In genomic region chr1:73097645-73098440, GRCm38 (mm10) we compare ENCODE assay signal across 19 mouse cellular contexts.
"Had no signal": no experiment of that assay in that cellular context is flagged by ENCODE, and none has a peak within 500 bp of the region (broad histone marks: within the 10 kb centered on the region; RNA-seq: fewer than 3 reads in every experiment).

No protein-coding gene starts in this region.

- H3K4me2 ChIP-seq: limb, embryonic 12.5 days; limb, embryonic 15.5 days; midbrain, embryonic 12.5 days; neural tube, embryonic 13.5 days had no signal

- DNase-seq: kidney, adult 2 months; kidney, postnatal 10 days; kidney, postnatal 4 days; left cerebral cortex, postnatal 4 days; lung, adult 2 months; lung, postnatal 14 days; lung, postnatal 4 days; retina, postnatal 1 day; right cerebral cortex, postnatal 25 days; spleen, adult 18-20 months; thymus, adult 18-20 months; thymus, postnatal 4 days had no signal

- H3K36me3 ChIP-seq: limb, embryonic 12.5 days; limb, embryonic 15.5 days; midbrain, embryonic 12.5 days; neural tube, embryonic 13.5 days had no signal

- H3K27ac ChIP-seq: limb, embryonic 12.5 days; limb, embryonic 15.5 days; midbrain, embryonic 12.5 days; neural tube, embryonic 13.5 days had no signal

- H3K9me3 ChIP-seq: limb, embryonic 15.5 days; neural tube, embryonic 13.5 days had no signal

- H3K9ac ChIP-seq: limb, embryonic 12.5 days; limb, embryonic 15.5 days; midbrain, embryonic 12.5 days; neural tube, embryonic 13.5 days had no signal

- H3K4me3 ChIP-seq: limb, embryonic 12.5 days; limb, embryonic 15.5 days; midbrain, embryonic 12.5 days; myocyte; neural tube, embryonic 13.5 days had no signal

- H3K27me3 ChIP-seq: limb, embryonic 12.5 days; limb, embryonic 15.5 days; midbrain, embryonic 12.5 days; neural tube, embryonic 13.5 days had no signal

- H3K4me1 ChIP-seq: limb, embryonic 15.5 days; midbrain, embryonic 12.5 days; neural tube, embryonic 13.5 days had no signal

- ATAC-seq: intestine, postnatal 0 days; midbrain, embryonic 16.5 days had no signal
